Mouse (Mus musculus) Patski (cell line): ENCODE measurements around the gene Ccdc62. TPM values are rescaled to one million over a fixed set of nuclear protein-coding genes. Genes with fewer than 3 reads are reported as not detected.
A peak's percentile ranks its signal among the peaks of the same experiment; 100 is the strongest.

Source experiments
- ATAC-seq: fragments of 100-300 bp; one replicate; pipeline ENCODE4 v1.8.0; 2021
- CTCF ChIA-PET: fragments of 350-600 bp; sonication (Branson Sonifier 250); formaldehyde crosslinking; loops from one replicate; lab custom pipeline; 2022; ENCODE audit warnings: inconsistent platforms; lab: Charles Lee
- POLR2A ChIA-PET: fragments of 350-600 bp; sonication (Branson Sonifier 250); formaldehyde crosslinking; loops from one replicate; lab custom pipeline; 2022; ENCODE audit warnings: antibody characterized with exemption, inconsistent platforms; lab: Charles Lee
- DNase-seq: peaks from one replicate; pipeline ENCODE4 v3.0.0-alpha.2; 2011; ENCODE audit warnings: low read depth, low spot score
- H3K27me3 ChIP-seq: fragments of 371-371 bp; one replicate; pipeline ENCODE4 v1.5.1; 2021
- CTCF ChIP-seq: fragments of 100-300 bp; IDR thresholded peaks from one replicate; pipeline ENCODE4 v1.5.1; 2021
- in situ Hi-C: fragments of 300-500 bp; cut with MboI; formaldehyde crosslinking; loops from 3 replicates; pipeline ENCODE4 v1.11.1; 2018; ENCODE audit warnings: low pct_unique_long_range_greater_than_20kb, mixed read lengths
- polyA plus RNA-seq: library from polyadenylated mRNA; unstranded; gene quantifications from one replicate; pipeline ENCODE4 v1.2.3, GENCODE M21; 2021

The Ccdc62 gene
- polyA plus RNA-seq, 1 experiment from 2014 or later: 6.7 TPM

DNA sequence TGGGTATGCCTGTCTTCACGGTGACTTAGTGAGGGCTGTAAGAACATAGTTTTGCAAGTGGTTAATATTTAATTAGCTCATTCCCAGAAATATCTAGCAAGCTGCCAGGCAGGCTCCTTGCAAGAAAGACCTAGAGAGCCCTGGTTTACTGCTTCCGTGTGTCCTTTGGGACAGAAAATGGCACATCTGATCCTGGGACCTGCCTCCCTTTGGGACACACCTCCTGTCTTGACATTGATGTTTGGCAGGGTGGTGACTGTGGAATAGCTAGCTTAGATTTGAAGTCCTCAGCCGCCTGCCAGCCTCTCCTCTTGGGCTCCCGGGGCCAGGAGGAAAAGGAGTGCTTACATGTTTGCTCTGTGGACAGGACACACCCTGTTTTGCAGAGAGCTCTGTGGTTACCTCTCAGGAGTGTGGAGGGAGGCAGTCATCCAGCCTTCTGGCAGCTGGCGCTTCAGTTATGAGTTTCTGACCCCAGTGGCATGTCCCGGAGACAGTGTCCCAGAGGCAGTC is 45.2 kb downstream of the Ccdc62 start:
- POLR2A ChIA-PET: no interaction called here
- no peak for TF ChIP-seq CTCF
- peak; percentile 58 for DNase-seq
- ATAC-seq: peak; percentile 48
- CTCF ChIA-PET: interaction anchor here (1.2 to 1.7 kb wide), 5 partner anchors 10 to 27 kb away, joined by 3 to 7 read pairs (median 3); no protein-coding TSS in a partner anchor
- H3K27me3 ChIP-seq: no peaks in the 10 kb centered on the region
- in situ Hi-C loops: no loop called here

DNA sequence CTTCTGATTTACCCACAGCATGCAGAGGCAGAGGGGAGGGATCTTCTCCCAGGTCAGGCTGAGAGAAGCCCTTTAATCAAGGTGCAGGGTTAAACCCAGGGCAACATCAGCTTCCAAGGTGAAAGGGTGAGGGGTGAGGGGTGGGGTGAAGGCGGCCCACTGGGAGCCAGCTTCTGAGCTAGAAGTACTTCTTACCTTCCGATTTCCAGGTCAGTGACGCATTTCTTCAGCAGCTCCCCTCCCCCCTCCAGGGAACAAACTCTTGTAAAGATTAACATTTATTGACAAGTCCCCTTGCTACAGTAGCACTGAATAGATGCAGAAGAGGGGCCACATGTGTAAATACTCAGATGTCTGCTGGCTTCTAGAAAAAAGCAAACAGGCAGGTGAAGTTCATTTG is 46.8 kb downstream of the Ccdc62 start:
- in situ Hi-C loops: no loop called here

DNA sequence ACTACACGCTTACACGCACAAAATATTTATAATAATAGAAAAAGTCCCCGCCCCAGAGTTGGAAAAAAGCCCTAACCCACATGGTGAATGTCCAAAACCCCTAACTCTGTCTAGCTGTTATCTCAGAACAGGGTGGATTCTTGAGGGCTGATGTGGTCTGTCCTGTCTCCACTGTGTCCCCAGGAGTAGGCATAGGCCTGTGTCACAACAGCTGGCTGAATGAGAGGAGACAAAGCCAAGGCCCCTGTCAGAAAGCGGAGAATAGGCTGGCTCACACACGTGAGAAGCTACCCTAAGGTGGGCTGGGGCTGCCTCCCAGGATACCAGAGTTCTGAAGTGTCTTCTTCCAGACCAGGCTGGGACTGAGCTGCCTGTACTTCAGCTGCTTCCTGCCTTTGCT is 47.7 kb downstream of the Ccdc62 start:
- in situ Hi-C loops: no loop called here
- no peak for ATAC-seq
- no peaks in the 10 kb centered on the region for H3K27me3 ChIP-seq
- DNase-seq: no peak
- TF ChIP-seq CTCF: no peak
- ChIA-PET CTCF (interaction anchor here (2.2 kb wide), 1 partner anchor 11 kb away, joined by 12 read pairs; no protein-coding TSS in a partner anchor), POLR2A (interaction anchor here (0.6 kb wide), 1 partner anchor 554 kb away, joined by 3 read pairs; no protein-coding TSS in a partner anchor)

More for the DNA sequence above, 46.8 kb downstream of the Ccdc62 start:
- ChIA-PET CTCF (interaction anchor here (1.0 to 2.2 kb wide), 5 partner anchors 8 to 28 kb away, joined by 3 to 12 read pairs (median 5); no protein-coding TSS in a partner anchor), POLR2A (no interaction called here)
- DNase-seq (no peak), ATAC-seq (no peak)
- TF ChIP-seq CTCF: no peak
- no peaks in the 10 kb centered on the region for H3K27me3 ChIP-seq

DNA sequence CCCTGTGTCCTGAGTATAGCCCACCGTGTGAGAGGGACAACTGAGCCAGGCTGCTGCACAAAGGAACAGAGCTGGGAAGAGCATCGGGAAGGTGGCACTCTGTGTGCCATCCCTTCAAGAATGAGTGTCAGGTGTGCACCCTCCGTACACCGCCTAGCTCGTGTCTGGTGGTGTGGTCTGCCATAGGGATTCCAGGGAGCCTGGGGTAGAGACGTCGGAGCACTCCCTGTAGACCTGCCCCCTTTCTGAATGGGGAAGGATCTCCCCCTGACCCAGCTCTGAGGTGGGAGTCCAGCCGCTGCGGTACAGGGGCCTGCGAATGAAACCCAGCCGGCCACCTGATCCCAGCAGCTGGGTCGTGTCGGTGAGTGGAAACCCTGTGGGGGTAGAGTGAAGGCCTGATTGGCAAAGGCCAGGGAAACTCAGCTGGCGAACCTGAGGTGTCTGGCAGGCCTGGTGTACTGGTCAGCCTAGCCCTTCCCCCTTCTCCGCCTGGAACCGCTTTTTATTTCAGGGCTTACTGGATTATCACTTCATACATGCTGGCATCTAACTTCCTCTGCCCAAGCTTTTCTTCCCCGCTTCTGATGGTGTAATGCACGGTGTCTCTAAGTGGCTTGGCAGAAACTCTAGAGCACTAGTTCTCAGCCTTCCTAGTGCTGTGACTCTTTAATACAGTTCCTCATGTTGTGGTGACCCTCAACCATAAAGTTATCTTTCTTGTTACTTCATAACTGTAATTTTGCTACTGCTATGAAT is 48.9 kb downstream of the Ccdc62 start:
- ChIA-PET CTCF (interaction anchor here (1.7 kb wide), 1 partner anchor 13 kb away, joined by 4 read pairs; no protein-coding TSS in a partner anchor), POLR2A (no interaction called here)
- in situ Hi-C loops: no loop called here
- no peak for TF ChIP-seq CTCF
- ATAC-seq (no peak), DNase-seq (no peak)
- H3K27me3 ChIP-seq: no peaks in the 10 kb centered on the region

DNA sequence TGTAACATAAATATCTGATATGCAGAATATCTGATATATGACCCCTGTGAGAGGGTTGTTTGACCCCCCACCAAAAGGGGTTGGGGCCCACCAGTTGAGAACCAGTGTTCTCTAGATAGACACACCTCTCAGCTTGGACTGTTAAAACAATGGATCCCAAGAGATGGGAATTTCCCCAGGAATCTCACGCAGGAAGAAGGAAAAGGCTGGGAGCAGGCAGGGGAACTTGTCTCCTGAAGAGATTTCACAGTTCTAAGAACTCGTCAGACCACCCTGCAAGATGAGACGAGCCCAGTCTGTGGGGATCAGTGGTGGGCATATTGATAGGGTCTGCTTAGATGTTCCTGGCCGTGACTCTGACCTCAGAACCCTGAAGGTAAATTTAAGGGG is 49.5 kb downstream of the Ccdc62 start:
- ATAC-seq (no peak), DNase-seq (no peak)
- in situ Hi-C loops: no loop called here
- TF ChIP-seq CTCF: no peak
- CTCF ChIA-PET: interaction anchor here (1.7 kb wide), 1 partner anchor 12 kb away, joined by 4 read pairs; no protein-coding TSS in a partner anchor
- POLR2A ChIA-PET: no interaction called here
- no peaks in the 10 kb centered on the region for H3K27me3 ChIP-seq

DNA sequence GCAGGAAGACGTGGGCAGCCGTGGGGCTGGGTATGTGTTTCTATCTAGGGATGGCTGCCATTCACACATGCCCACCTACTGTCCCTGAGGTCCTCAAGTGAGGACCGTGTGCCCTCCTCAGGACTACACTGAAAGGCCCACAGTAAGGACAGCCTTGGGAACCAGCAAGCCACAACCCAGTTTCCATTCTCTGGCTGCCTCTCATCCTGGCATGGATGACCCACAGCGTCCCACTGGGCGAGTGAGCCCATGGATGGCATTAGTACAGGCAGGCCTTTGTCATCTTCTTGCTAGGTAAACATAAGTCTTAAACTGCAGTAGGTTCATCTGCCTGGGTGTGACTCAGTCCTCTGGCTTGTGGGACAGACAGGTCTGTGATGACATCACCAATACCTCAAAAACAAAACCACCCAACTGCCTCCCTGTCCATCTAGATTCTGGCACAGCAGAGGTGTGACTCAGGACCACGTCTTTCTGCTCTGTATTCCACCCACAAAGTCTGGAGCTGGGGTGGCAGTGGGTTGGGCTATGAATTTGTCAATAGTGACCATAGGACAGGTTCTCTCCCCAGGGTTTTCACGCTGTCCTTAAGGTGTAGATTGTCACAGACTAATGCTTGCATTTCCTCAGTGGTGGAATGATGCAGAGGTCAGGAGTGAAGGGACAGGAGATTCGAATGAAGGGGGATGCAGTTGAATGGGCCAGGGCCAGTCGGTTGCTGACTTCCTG is 50.2 kb downstream of the Ccdc62 start:
- ATAC-seq (peak; percentile 42), DNase-seq (peak; percentile 64)
- POLR2A ChIA-PET: no interaction called here
- in situ Hi-C loops: no loop called here
- CTCF ChIA-PET: interaction anchor here (1.0 kb wide), 1 partner anchor 9 kb away, joined by 4 read pairs; no protein-coding TSS in a partner anchor
- no peak for TF ChIP-seq CTCF
- H3K27me3 ChIP-seq: no peaks in the 10 kb centered on the region

DNA sequence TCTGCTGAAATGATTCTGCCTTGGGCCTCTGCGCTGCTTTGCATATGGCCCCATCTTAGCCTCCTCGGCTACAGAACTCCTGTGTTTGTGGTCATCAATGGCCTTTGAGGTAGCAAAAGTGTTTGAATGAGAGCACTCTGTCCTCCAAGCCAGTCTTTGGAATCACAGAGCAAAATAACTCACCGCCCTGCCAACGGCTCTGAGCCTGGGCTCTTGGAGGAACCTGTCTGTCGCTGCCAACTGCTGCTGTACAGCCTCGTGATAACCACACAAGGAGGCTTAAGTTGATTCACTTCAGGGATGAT is 50.7 kb downstream of the Ccdc62 start:
- in situ Hi-C loops: no loop called here
- CTCF ChIA-PET: interaction anchor here (1.0 kb wide), 1 partner anchor 9 kb away, joined by 4 read pairs; no protein-coding TSS in a partner anchor
- DNase-seq (no peak), ATAC-seq (no peak)
- H3K27me3 ChIP-seq: no peaks in the 10 kb centered on the region
- POLR2A ChIA-PET: no interaction called here
- no peak for TF ChIP-seq CTCF

DNA sequence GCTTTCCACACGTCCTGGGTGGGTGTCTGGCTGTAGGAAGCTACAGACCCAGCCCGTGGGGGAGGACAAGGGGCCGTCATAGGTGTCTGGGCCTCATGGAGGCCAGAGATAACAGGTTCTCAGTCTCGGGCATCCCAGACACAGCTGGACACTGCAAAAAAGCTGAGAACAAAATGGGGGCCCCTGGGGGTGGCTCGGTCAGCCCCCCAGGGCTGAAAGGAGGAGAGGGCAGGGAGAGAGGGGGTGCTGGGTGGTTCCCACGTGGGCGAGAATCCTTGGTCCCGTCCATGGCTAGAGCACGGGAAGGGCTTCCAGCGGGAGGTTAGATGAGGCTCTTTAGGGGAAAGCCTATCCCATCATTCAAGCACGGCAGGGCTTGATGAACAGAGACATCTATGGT is 52.4 kb downstream of the Ccdc62 start:
- in situ Hi-C loops: no loop called here
- no peak for ATAC-seq
- no peaks in the 10 kb centered on the region for H3K27me3 ChIP-seq
- POLR2A ChIA-PET: interaction anchor here (0.8 kb wide), 1 partner anchor 32 kb away, joined by 3 read pairs; no protein-coding TSS in a partner anchor
- no peak for DNase-seq
- CTCF ChIA-PET: interaction anchor here (2.9 kb wide), 1 partner anchor 10 kb away, joined by 12 read pairs; no protein-coding TSS in a partner anchor
- no peak for TF ChIP-seq CTCF

DNA sequence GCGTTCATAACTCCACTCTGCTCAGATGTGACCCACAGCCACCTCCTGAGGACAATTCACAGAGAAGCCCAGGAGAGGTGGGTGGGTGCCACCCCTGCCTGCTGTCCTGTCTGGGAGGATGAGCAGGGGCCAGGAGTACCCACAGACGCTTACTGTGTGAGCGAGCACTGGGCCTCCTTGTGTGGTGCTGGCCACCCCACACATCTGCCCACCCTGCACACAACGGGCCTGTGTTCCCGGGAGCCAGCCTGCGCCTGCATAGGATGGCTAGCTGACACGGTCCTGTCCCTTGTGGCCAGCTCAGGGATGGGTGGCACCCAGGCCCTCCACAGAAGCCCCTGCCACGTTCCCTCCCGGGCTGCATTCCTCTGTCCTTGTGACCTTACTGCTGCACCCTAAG is 55.0 kb downstream of the Ccdc62 start:
- ATAC-seq (no peak), DNase-seq (no peak)
- in situ Hi-C loops: no loop called here
- CTCF ChIA-PET: interaction anchor here (1.2 to 1.8 kb wide), 2 partner anchors 9 to 11 kb away, joined by 3 to 5 read pairs; no protein-coding TSS in a partner anchor
- no peak for TF ChIP-seq CTCF
- POLR2A ChIA-PET: no interaction called here
- no peaks in the 10 kb centered on the region for H3K27me3 ChIP-seq

DNA sequence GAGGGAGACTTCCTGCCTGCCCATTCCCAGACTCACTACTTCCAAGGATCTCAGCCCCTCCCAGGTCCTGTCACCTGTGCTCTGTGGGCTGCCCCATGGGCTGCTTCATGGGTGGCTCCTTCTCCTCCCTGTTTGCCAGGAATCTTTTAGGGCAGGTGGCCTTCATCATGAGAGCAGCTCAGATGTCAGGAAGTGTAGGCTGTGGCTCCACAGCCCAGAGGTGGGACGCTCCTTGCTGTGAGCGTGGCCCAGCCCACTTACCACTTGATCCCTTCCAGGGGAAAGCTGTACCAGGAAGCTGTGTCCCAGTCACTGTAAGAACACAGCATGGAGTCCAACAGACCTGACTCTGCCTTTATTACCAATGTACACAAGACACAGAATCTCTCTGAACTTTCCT is 56.4 kb downstream of the Ccdc62 start:
- DNase-seq (no peak), ATAC-seq (no peak)
- in situ Hi-C loops: no loop called here
- ChIA-PET POLR2A (no interaction called here), CTCF (interaction anchor here (3.7 kb wide), 1 partner anchor 9 kb away, joined by 12 read pairs; no protein-coding TSS in a partner anchor)
- no peak for TF ChIP-seq CTCF
- no peaks in the 10 kb centered on the region for H3K27me3 ChIP-seq
